Mouse (Mus musculus): ENCODE results near the gene Cacng1.

The Cacng1 gene

DNA sequence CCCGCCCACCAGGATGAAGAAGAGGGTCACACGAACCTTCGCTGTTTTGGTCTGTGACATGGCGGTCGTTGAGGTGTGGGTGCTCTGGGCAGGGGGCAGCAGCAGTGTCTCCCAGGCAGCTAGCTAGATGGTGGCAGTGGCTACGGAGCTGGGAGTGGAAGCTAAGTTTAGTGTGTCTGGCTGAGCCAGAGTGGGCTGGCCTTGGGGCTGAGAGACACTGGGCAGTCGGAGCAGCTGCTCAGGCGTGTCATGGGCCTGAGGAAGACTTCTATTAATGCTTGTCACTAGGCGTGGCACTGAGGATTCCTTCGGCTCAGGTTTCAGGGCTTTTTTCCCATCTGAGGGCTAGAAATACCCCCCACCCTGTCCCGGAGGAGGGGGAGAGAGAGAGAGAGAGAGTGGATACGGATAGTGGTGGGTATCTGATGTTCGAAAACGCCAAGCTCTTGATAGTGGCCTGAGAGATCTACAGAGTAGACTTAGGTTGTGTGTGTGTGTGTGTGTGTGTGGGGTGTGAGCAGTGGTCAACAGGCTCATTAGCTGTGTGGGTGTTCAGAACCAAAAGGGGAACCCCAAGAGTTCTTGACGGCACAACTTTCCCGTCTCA is at the start of gene Cacng1:
Gene Cacng1 (minus strand): TSS at position 191 of the 607 bp plus-strand sequence.
- DNase-seq (ENCODE audit: low spot score), result no peak

- DNase-seq (ENCODE audit: low spot score), result no peak
Observed at GRCm38 (mm10) chr11:107762688-107763460, 46.6 kb upstream of the Cacng1 start.

DNA sequence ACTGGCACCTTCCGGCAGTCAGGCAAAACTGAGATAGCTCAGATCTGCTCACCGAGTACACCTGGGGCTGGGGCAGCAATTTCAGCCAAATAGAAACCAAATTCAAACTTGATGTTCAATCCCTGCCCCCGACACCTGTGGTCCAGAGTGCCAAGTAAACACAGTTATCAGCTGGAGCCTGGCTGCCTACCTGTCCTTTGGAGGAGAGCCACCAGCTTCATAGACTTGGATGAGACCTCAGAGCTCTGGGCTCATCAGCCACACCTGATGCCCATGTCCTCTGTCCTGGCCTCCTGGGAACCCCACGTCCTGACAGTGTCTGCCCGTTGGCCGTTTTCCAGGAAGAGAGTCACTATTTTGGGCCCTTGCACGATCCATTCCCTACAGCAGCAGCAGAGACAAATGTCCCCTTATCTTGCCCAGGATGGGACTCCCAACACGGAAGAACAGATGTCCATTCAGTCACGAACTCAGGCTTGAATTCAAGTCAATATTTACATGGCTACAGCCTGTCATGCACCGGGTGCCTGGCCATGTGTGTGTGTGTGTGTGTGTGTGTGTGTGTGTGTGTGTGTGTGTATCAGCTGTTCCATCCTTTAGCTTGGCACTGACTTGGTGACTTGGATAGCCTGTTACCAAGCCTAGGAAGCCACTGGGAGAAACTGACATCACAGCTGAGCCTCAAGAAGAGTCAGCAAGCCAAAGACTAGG is 45.6 kb upstream of the Cacng1 start:
- no peak for DNase-seq (ENCODE audit: low spot score)

- DNase-seq (ENCODE audit: low spot score), result no peak
Observed at GRCm38 (mm10) chr11:107760001-107760400, 43.7 kb upstream of the Cacng1 start.

DNA sequence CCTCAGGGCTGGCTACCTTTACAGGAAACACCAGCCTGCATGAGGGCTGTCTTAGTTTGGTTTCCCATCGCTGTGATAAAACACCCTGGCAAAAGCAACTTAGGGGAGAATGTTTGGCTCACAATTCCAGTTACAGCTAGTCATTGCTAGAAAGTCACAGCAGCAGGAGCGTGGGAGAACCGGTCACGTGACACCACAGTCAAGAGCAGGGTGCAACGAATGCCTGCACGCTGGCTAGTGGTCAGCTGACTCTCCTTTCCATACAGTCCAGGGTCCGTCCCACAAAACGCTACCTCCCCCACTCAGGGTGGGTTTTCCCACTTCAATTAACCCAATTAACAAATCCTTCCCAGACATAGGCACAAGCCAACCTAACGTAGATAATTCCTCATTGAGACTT is 43.2 kb upstream of the Cacng1 start:
- DNase-seq (ENCODE audit: low spot score), result no peak

GRCm38 (mm10) chr11:107749114-107749513 is 32.8 kb upstream of the Cacng1 start:
- no peak for DNase-seq (ENCODE audit: low spot score)

GRCm38 (mm10) chr11:107748243-107749035 is 32.1 kb upstream of the Cacng1 start:
- no peak for DNase-seq (ENCODE audit: low spot score)

- DNase-seq (ENCODE audit: low spot score), result no peak
Observed at GRCm38 (mm10) chr11:107743100-107743499, 26.8 kb upstream of the Cacng1 start.

- peak; percentile 3 for DNase-seq (ENCODE audit: low spot score)
Observed at GRCm38 (mm10) chr11:107738418-107739099, 22.2 kb upstream of the Cacng1 start.

GRCm38 (mm10) chr11:107737886-107738285 is 21.6 kb upstream of the Cacng1 start:
- DNase-seq (ENCODE audit: low spot score), result no peak

DNA sequence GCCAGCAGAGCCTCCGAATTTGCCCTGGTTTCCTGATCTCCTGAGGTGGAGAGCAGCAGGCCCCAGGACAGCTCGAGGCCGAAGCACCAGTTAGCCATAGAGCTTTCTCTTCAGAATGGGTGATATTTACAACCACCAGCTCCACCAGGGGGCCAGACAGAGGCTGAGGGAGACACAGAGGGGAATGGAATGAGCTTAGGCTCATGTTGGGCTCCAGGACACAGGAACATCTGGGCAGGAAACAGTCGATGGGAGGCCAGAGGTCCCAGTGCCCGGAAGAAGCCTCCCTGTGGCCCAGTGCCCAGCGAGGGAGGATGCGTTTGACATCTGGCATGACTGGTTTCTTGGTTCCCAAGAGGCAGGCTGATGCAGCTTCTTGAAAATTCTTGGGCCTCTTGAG is 17.8 kb upstream of the Cacng1 start:
- no peak for DNase-seq (ENCODE audit: low spot score)

- DNase-seq (ENCODE audit: low spot score), result no peak
Observed at GRCm38 (mm10) chr11:107731498-107731897, 15.2 kb upstream of the Cacng1 start.

- no peak for DNase-seq (ENCODE audit: low spot score)
Observed at GRCm38 (mm10) chr11:107730940-107731339, 14.6 kb upstream of the Cacng1 start.

DNA sequence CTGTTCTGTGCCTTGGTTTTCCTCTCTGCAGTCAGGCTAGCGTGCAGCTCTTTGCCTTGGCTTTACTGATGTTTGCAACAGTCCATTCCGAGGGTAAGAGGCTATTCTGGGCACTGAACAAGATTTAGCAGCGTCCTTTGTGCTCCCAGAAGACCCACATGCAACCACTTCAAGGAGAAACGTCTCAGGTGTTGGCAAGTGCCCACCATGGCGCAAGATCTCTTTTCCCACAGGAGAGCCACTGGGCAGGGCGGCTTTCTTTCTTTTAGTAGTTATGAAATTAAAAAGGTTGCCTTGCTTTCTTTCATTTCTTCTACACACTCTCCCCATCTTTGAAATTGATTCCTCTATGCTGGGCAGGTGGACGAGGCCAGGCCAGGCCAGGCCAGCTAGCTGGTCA is 12.8 kb upstream of the Cacng1 start:
- no peak for DNase-seq (ENCODE audit: low spot score)

- no peak for DNase-seq (ENCODE audit: low spot score)
Observed at GRCm38 (mm10) chr11:107728073-107728863, 11.9 kb upstream of the Cacng1 start.

DNA sequence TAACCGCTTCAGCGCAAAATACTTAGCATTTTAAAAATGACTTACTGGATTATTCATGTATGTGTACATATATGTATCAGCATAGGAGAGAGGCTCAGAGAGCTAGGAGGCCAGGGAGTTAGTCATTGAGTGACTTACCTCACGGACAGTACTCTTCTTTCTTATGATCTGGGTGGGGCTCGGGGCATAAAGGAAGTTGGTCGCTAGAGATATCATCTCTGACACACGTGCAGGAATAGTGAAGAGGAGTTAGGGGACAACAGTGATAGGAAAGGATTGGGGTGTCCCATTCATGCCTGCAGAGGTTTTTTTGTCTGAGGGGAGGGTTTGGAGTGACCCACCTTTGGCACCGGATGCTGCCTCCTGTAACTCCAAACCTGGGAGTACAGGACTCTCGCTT is 8.3 kb upstream of the Cacng1 start:
- no peak for DNase-seq (ENCODE audit: low spot score)

GRCm38 (mm10) chr11:107721057-107721456 is 4.7 kb upstream of the Cacng1 start:
- DNase-seq (ENCODE audit: low spot score), result no peak

DNA sequence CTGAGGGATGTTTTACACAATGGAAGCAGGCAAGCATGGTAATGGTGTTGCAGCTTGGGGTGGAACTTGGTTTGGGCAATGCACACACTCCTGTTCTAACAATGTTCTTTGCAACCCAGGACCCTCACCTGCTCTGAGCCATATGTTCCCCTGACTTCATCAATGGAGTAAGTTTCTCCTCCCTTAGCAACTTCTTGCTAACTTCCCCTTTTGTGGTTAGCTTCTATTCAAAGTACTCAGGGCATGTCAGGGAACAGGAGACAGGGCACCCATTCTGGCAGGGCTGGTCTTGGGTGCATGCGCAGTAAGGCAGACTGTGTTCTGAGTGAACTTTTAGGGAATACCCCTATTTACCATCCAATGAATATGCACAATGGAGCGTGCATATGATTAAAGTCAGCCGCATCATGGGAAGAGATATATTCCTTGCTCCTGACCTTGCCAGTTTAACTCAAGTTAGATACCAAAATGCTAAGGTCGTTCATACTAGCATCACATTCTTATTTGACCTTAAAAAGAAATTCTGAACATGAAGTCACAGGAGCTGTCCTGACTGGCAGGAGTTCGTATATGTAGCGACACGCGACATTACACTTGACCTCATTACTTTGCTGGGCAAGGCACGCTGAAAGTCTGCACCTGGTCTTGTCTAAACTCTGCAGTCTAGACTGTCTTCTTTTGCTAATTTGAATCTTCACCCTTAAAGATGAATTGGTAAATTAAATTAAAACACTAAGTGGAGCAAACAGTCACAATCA is 4.1 kb upstream of the Cacng1 start:
- no peak for DNase-seq (ENCODE audit: low spot score)

GRCm38 (mm10) chr11:107714368-107714767 is 2.0 kb downstream of the Cacng1 start:
- no peak for DNase-seq (ENCODE audit: low spot score)

- no peak for DNase-seq (ENCODE audit: low spot score)
Observed at GRCm38 (mm10) chr11:107710379-107710778, 5.9 kb downstream of the Cacng1 start.
